Mouse (Mus musculus): Measurements from ENCODE around the gene Slco1a6. TPM values are rescaled to one million over a fixed set of nuclear protein-coding genes. Genes with fewer than 3 reads are reported as not detected.

Gene Slco1a6
- polyA plus RNA-seq, 1 experiment from 2014 or later = not detected

- Histone ChIP-seq H3K4me2 (replicated peaks) (no peak overlapping the region), H3K4me3 (replicated peaks) (no peak overlapping the region), H3K4me1 (no peaks in the 10 kb centered on the region), H3K9ac (no peak overlapping the region), H3K36me3 (no peaks in the 10 kb centered on the region), H3K9me3 (replicated peaks) (no peaks in the 10 kb centered on the region), H3K27ac (replicated peaks) (no peak overlapping the region), H3K27me3 (no peaks in the 10 kb centered on the region)
- ATAC-seq (ENCODE audit: insufficient number of reproducible peaks, low FRiP score, low TSS enrichment, low read depth) = no peak
- WGBS = 72% methylated on average over 2 of the region's 2 CpGs
These were observed 172.6 kb downstream of the Slco1a6 start for GRCm38 (mm10) chr6:142035771-142036170.

Other genes with a start within 250 kb of the Slco1a6 start
- gene Gm6614, start 197.1 kb downstream of the Slco1a6 start, polyA plus RNA-seq (2015; fragmentation: Nextera tagmentation; extraction: Ambion mirVana) = 0.12 TPM in 1 of 2 replicates, not detected in the other
- gene Iapp, start 89.9 kb upstream of the Slco1a6 start, polyA plus RNA-seq (2015; fragmentation: Nextera tagmentation; extraction: Ambion mirVana) = 0.24 TPM in 1 of 2 replicates, not detected in the other
- gene Slco1a5, start 114.5 kb upstream of the Slco1a6 start, polyA plus RNA-seq (2015; fragmentation: Nextera tagmentation; extraction: Ambion mirVana) = 0.77 and 0.89 TPM in 2 replicates
- 15.9 and 18.1 TPM in 2 replicates for gene Pyroxd1, start 137.1 kb upstream of the Slco1a6 start, polyA plus RNA-seq (2015; fragmentation: Nextera tagmentation; extraction: Ambion mirVana)
- gene Recql, start 178.6 kb upstream of the Slco1a6 start, polyA plus RNA-seq (2015; fragmentation: Nextera tagmentation; extraction: Ambion mirVana) = 24.1 and 26.2 TPM in 2 replicates
- gene Golt1b, start 178.7 kb upstream of the Slco1a6 start, polyA plus RNA-seq (2015; fragmentation: Nextera tagmentation; extraction: Ambion mirVana) = 114 and 116 TPM in 2 replicates
- 0.84 and 0.92 TPM in 2 replicates for gene Spx, start 204.9 kb upstream of the Slco1a6 start, polyA plus RNA-seq (2015; fragmentation: Nextera tagmentation; extraction: Ambion mirVana)

Measured in embryonic facial prominence, embryonic 15.5 days (tissue).